Mouse (Mus musculus) embryonic fibroblast, embryonic 13.5 days (primary cell): ENCODE data around the gene Naa38.
A peak's percentile ranks its signal among the peaks of the same experiment; 100 is the strongest.

Experiments used
- CTCF ChIP-seq: IDR thresholded peaks from 2 replicates; pipeline ENCODE4 v1.5.1; 2011; ENCODE audit warnings: mild to moderate bottlenecking, control low read depth, low read length, moderate library complexity, borderline replicate concordance; ENCODE audit not compliant: insufficient read depth
- POLR2A ChIP-seq: IDR thresholded peaks from 2 replicates; pipeline ENCODE4 v1.6.1; 2011; ENCODE audit warnings: low read depth, mild to moderate bottlenecking, control low read depth, low read length, moderate library complexity

DNA sequence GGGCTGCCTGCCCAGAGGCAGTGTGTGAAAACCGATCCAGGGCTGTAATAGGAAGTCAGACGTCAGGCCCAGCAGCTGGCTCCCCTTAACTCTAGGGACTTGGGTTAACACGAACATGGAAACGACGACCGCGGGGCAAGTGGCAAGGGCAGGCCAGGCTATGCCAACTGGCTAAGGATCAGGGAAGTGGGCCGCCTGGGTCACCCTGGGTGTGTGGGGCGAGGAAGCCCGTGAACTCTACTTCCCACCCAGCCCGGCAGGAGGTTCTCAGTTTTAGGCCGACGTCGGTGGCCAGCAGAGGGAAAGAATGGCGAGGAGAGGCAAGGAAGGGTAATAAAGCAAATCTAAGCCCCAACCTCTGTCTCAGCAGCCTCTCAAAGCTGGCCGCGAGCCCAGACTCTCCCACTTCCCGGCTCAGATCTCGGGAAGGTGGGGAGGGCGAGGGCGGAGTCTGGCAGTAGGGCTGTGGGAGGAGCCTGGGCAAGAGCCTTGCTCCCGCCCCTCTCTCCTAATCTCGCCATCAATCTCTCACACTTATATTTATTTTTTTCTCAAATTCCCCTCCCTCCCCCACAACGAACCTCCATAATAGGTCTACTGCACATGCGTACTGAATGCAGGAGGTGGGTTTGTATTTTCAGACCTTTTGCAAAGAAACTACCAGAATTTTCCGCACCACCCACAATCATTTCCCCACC is 29.0 kb upstream of the Naa38 start:
- no peak for TF ChIP-seq CTCF
- TF ChIP-seq POLR2A = peak; percentile 77
